Mouse (Mus musculus) olfactory bulb, adult 2 months (tissue): ENCODE results near the gene Map1lc3a.

ENCODE experiments used
- CTCF ChIP-seq: fragments of 200-500 bp; IDR thresholded peaks from 2 replicates; pipeline ENCODE4 v1.5.1; 2012; ENCODE audit warnings: low read depth, mild to moderate bottlenecking, low read length, moderate library complexity; ENCODE audit not compliant: insufficient read depth
- POLR2A ChIP-seq: fragments of 200-500 bp; IDR thresholded peaks from 2 replicates; pipeline ENCODE4 v1.6.1; 2012; ENCODE audit warnings: mild to moderate bottlenecking, low read depth, low read length, moderate library complexity; ENCODE audit not compliant: insufficient read depth

- no peak for TF ChIP-seq CTCF
- TF ChIP-seq POLR2A, result no peak
Observed at GRCm38 (mm10) chr2:155293946-155294345, 17.8 kb downstream of the Map1lc3a start.
